Mouse (Mus musculus): ENCODE results near the gene Tbx1.

DNA sequence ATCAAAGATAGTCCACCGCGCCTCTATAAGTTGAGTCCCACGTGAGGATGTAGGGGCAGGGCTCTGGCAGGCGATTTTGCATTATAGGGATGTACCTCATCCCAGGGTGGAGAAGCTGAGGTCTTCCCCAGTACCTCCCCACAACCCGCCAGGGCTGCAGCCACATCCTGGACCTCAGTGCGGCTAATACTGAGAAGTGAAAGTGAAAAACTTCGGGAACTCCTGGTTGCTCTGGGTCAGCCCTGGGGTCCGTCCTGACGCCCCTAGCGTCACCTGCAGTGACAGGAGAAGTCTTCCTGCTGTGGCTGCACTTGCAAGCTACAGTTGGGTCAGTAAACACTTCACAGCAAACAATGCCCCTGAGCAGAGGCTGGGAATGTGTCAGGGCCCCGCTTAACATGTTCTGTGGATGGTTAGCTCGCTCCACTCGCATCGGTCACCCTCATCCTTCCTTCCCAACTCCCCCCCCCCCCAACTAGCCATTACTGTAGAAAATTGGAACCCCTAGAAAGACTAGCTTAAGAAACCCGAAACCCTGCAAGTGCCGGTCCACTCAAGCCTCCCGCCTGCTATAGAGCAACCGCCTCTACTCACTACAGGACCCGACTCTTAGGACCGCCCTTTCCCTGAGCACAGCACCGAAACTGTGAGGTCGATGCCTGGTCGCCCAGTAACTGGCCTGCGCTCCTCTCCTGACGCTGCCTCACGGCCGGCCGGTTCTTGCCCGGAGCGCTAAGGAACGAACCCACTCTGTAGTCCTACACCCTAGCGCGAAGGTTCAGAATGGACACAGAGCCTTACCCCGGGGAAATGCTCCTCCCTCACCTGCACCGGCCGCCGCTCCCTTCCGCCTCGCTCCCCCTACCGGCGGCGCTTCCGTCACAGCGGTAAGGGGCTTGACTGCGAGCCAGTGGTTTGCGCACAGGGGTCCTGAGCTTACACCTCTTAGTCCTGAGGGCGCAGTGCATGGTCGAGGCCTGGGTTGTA, at the start of gene Tbx1:
- TF ChIP-seq GATA1 (IDR thresholded peaks at IDR 0.05; ENCODE audit: low read length) (no peak), TAL1 (IDR thresholded peaks at IDR 0.05; ENCODE audit: low read length) (no peak)
